7 mouse cellular contexts compared by ENCODE assay signal in the genomic region with DNA sequence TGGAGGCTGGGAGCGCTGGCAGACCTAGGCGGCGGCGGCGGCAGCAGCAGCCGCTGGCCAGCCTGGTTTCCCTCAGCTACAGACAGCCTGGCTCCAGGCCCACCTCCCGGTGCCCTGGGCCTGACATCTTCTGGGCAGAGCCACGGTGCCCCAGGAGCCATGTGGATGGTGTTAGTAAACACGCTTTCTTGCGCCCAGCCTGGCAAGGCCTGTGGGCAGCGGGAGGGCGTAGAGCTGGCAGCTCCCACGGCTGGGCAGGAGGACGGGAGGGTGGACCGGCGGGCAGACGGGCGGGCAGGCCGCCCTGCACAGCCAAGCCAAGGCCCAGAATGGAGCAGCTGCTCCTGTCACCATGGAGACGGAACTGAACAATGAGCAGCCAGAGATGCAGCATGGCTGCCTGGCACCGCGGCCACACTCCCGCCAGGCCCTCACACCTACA. TPM values are rescaled to one million over a fixed set of nuclear protein-coding genes. Genes with fewer than 3 reads are reported as not detected.
DNase-seq lines count a peak whose midpoint lies in the region; ATAC-seq lines count a peak whose summit lies in the region.

No protein-coding gene starts in this region.

- ATAC-seq in forebrain, embryonic 14.5 days = peak; percentile 97
- peak; percentile 82 for ATAC-seq in heart, embryonic 16.5 days (replicated peaks; ENCODE audit: extremely low read depth, insufficient read depth, low FRiP score)
- ATAC-seq in liver, embryonic 11.5 days (replicated peaks; ENCODE audit: low FRiP score) = no peak
- peak; percentile 96 for ATAC-seq in neural tube, embryonic 15.5 days (ENCODE audit: low FRiP score)

- under 1% methylated on average over 23 of the region's 23 CpGs for WGBS in forebrain, embryonic 14.5 days
- WGBS in heart, embryonic 16.5 days = 3% methylated on average over 23 of the region's 23 CpGs
- WGBS in liver, embryonic 11.5 days = 24% methylated on average over 23 of the region's 23 CpGs
- 5% methylated on average over 23 of the region's 23 CpGs for WGBS in neural tube, embryonic 15.5 days

- peak overlapping the region; percentile 47 for H3K4me2 ChIP-seq in forebrain, embryonic 14.5 days (ENCODE audit: low read length)
- H3K4me2 ChIP-seq in heart, embryonic 16.5 days (ENCODE audit: low read depth, low read length) = peak overlapping the region; percentile 64
- H3K4me2 ChIP-seq in liver, embryonic 11.5 days = peak overlapping the region; percentile 56
- H3K4me2 ChIP-seq in neural tube, embryonic 15.5 days = peak overlapping the region; percentile 48

- H3K27ac ChIP-seq in forebrain, embryonic 14.5 days (ENCODE audit: low read depth, low read length) = peak overlapping the region; percentile 96
- H3K27ac ChIP-seq in heart, embryonic 16.5 days (ENCODE audit: low read length) = 0 out of 2 replicates have a peak overlapping the region, but pooled peaks have one; percentile 17
- no peak overlapping the region for H3K27ac ChIP-seq in liver, embryonic 11.5 days (ENCODE audit: low read depth, low read length)
- H3K27ac ChIP-seq in neural tube, embryonic 15.5 days (replicated peaks) = peak overlapping the region; percentile 74

- peaks cover 36% of the 10 kb centered on the region for H3K4me1 ChIP-seq in forebrain, embryonic 14.5 days (ENCODE audit: control insufficient read depth, insufficient read depth, low read length)
- peaks cover 6% of the 10 kb centered on the region for H3K4me1 ChIP-seq in heart, embryonic 16.5 days (ENCODE audit: control insufficient read depth, insufficient read depth, low read length)
- no peaks in the 10 kb centered on the region; the same call in 1 of the 2 replicates for H3K4me1 ChIP-seq in liver, embryonic 11.5 days (replicated peaks; ENCODE audit: control insufficient read depth, insufficient read depth, low read length)
- H3K4me1 ChIP-seq in neural tube, embryonic 15.5 days = peaks cover 26% of the 10 kb centered on the region

- DNase-seq in cerebellum, adult 18-20 months = peak; percentile 94 to 97
- peak; percentile 96 for DNase-seq in forebrain, embryonic 14.5 days (ENCODE audit: low spot score)
- peak; percentile 73 for DNase-seq in kidney, postnatal 14 days
- peak; percentile 37 for DNase-seq in liver, embryonic 11.5 days (ENCODE audit: low spot score)
- peak; percentile 9 for DNase-seq in urinary bladder, postnatal 25 days (ENCODE audit: low spot score)

- no peaks in the 10 kb centered on the region for H3K36me3 ChIP-seq in forebrain, embryonic 14.5 days (ENCODE audit: control insufficient read depth, insufficient read depth, low read length)
- no peaks in the 10 kb centered on the region for H3K36me3 ChIP-seq in heart, embryonic 16.5 days (ENCODE audit: control insufficient read depth, insufficient read depth)
- H3K36me3 ChIP-seq in liver, embryonic 11.5 days (ENCODE audit: control insufficient read depth, insufficient read depth, low read length) = no peaks in the 10 kb centered on the region
- H3K36me3 ChIP-seq in neural tube, embryonic 15.5 days = no peaks in the 10 kb centered on the region

- no peaks in the 10 kb centered on the region for H3K9me3 ChIP-seq in forebrain, embryonic 14.5 days (replicated peaks; ENCODE audit: control insufficient read depth, low read length)
- H3K9me3 ChIP-seq in heart, embryonic 16.5 days (replicated peaks; ENCODE audit: control insufficient read depth, low read length) = no peaks in the 10 kb centered on the region
- H3K9me3 ChIP-seq in liver, embryonic 11.5 days (ENCODE audit: control insufficient read depth, low read length) = no peaks in the 10 kb centered on the region
- H3K9me3 ChIP-seq in neural tube, embryonic 15.5 days (replicated peaks) = no peaks in the 10 kb centered on the region

- peak overlapping the region; percentile 63 for H3K9ac ChIP-seq in forebrain, embryonic 14.5 days (ENCODE audit: low read length)
- H3K9ac ChIP-seq in heart, embryonic 16.5 days (ENCODE audit: low read length) = peak overlapping the region; percentile 37
- 0 out of 2 replicates have a peak overlapping the region, but pooled peaks have one; percentile 14 for H3K9ac ChIP-seq in liver, embryonic 11.5 days (ENCODE audit: low read depth, low read length)
- 0 out of 2 replicates have a peak overlapping the region, but pooled peaks have one; percentile 26 for H3K9ac ChIP-seq in neural tube, embryonic 15.5 days (replicated peaks)

- no peaks in the 10 kb centered on the region for H3K27me3 ChIP-seq in forebrain, embryonic 14.5 days (replicated peaks; ENCODE audit: control insufficient read depth, insufficient read depth, low read length)
- H3K27me3 ChIP-seq in heart, embryonic 16.5 days (ENCODE audit: control insufficient read depth, insufficient read depth, low read length) = no peaks in the 10 kb centered on the region
- peaks cover 17% of the 10 kb centered on the region for H3K27me3 ChIP-seq in liver, embryonic 11.5 days (replicated peaks; ENCODE audit: control insufficient read depth, insufficient read depth, low read length)
- H3K27me3 ChIP-seq in neural tube, embryonic 15.5 days (replicated peaks) = no peaks in the 10 kb centered on the region

- H3K4me3 ChIP-seq in forebrain, embryonic 14.5 days (ENCODE audit: low read depth, low read length) = peak overlapping the region; percentile 4; the same call in 1 of the 2 replicates
- H3K4me3 ChIP-seq in heart, embryonic 16.5 days (ENCODE audit: low read length) = peak overlapping the region; percentile 45
- peak overlapping the region; percentile 17; the same call in 1 of the 2 replicates for H3K4me3 ChIP-seq in liver, embryonic 11.5 days (ENCODE audit: low read depth, low read length)
- H3K4me3 ChIP-seq in neural tube, embryonic 15.5 days (replicated peaks) = 0 out of 2 replicates have a peak overlapping the region, but pooled peaks have one; percentile 18

RNA-seq across cellular contexts. Expression of a gene that starts 37.2 kb away (rescaled TPM):
- polyA plus RNA-seq in forebrain, embryonic 14.5 days (2014; fragmentation: Nextera tagmentation; extraction: Ambion mirVana) = 103 and 132 TPM in 2 replicates
- polyA plus RNA-seq in heart, embryonic 16.5 days (2015; fragmentation: Nextera tagmentation; extraction: Ambion mirVana) = 31.3 and 34.3 TPM in 2 replicates
- polyA plus RNA-seq in liver, embryonic 11.5 days (2014; fragmentation: Nextera tagmentation; extraction: Ambion mirVana) = 35.4 and 36.3 TPM in 2 replicates
- polyA plus RNA-seq in neural tube, embryonic 15.5 days (2015; fragmentation: Nextera tagmentation; extraction: Ambion mirVana) = 40.7 and 43.2 TPM in 2 replicates

Comparison
In these comparisons a context has a peak if more than half of its experiments do, and no peak if none do; other contexts are left out.
1. DNase-seq: peak in every context shown above with its lines; median percentile 96 in forebrain, embryonic 14.5 days; 96 in cerebellum, adult 18-20 months; 73 in kidney, postnatal 14 days; 37 in liver, embryonic 11.5 days; 9 in urinary bladder, postnatal 25 days.